Mouse (Mus musculus) erythroblast, embryonic 14.5 days (primary cell): ENCODE results near the gene Mamld1. TPM values are rescaled to one million over a fixed set of nuclear protein-coding genes. Genes with fewer than 3 reads are reported as not detected.

Source experiments
- H3K27me3 ChIP-seq: 2 replicates; pipeline ENCODE4 v1.6.1; 2012; ENCODE audit warnings: inconsistent platforms; ENCODE audit not compliant: control insufficient read depth
- H3K36me3 ChIP-seq: 2 replicates; pipeline ENCODE4 v1.6.1; 2012; ENCODE audit warnings: mild to moderate bottlenecking, inconsistent platforms; ENCODE audit not compliant: control insufficient read depth
- H3K4me1 ChIP-seq: 2 replicates; pipeline ENCODE4 v1.6.1; 2012; ENCODE audit warnings: inconsistent platforms; ENCODE audit not compliant: control insufficient read depth
- H3K4me3 ChIP-seq: replicated peaks from 2 replicates; pipeline ENCODE3; 2012; ENCODE audit warnings: moderate library complexity, mild to moderate bottlenecking, inconsistent platforms
- H3K9me3 ChIP-seq: 2 replicates; pipeline ENCODE4 v1.6.1; 2012; ENCODE audit warnings: low read length, inconsistent platforms, mixed read lengths; ENCODE audit not compliant: control insufficient read depth
- GATA1 ChIP-seq: IDR thresholded peaks from 2 replicates; pipeline ENCODE4 v1.6.1; 2012; ENCODE audit warnings: low read length, inconsistent platforms, mixed read lengths
- TAL1 ChIP-seq: IDR thresholded peaks from 3 replicates; pipeline ENCODE4 v1.6.1; 2012; ENCODE audit warnings: low read length, inconsistent platforms, mixed read lengths
- polyA plus RNA-seq: library from polyadenylated mRNA; stranded (reverse); fragments of >175 nt; gene quantifications from 2 replicates; pipeline ENCODE4 v1.2.3, GENCODE M21; 2012

The Mamld1 gene
- polyA plus RNA-seq, 1 experiment: not detected

DNA sequence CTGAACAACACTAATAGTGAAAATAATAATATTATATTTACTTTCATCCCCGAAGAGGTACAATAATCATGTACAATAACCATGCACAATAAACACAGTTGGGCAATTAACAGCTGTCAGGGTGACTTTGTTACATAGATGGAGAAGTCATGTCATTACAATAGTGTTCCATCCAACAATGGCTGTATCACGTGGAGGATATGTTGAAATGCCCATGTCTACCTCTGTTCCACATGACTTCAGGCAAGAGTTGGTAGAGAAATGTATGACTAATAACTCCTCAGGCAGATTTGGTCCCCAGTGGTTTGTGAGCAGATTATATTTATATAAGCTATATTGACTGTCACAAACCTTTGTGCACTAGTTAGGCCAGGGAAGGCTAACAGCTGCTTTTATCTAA lies 154.7 kb downstream of the Mamld1 start:
- H3K27me3 ChIP-seq: no peaks in the 10 kb centered on the region
- H3K4me3 ChIP-seq: no peak overlapping the region
- H3K4me1 ChIP-seq: no peaks in the 10 kb centered on the region
- no peak for TF ChIP-seq GATA1
- no peak for TF ChIP-seq TAL1
- H3K36me3 ChIP-seq: no peaks in the 10 kb centered on the region
- no peaks in the 10 kb centered on the region for H3K9me3 ChIP-seq

Other genes with a start within 250 kb of the Mamld1 start
- gene Mtm1, start 160.5 kb downstream of the Mamld1 start, polyA plus RNA-seq: 0.02 TPM in 1 of 2 replicates, not detected in the other